Mouse (Mus musculus) neural tube, embryonic 10.5 days (tissue): Measurements from ENCODE around the gene Cabp2.
A peak's percentile ranks its signal among the peaks of the same experiment; 100 is the strongest.

Experiments used
- DNase-seq: peaks from one replicate; pipeline ENCODE4 v3.0.0-alpha.2; 2017; ENCODE audit warnings: low spot score; ENCODE audit errors: extremely low spot score

The Cabp2 gene

DNA sequence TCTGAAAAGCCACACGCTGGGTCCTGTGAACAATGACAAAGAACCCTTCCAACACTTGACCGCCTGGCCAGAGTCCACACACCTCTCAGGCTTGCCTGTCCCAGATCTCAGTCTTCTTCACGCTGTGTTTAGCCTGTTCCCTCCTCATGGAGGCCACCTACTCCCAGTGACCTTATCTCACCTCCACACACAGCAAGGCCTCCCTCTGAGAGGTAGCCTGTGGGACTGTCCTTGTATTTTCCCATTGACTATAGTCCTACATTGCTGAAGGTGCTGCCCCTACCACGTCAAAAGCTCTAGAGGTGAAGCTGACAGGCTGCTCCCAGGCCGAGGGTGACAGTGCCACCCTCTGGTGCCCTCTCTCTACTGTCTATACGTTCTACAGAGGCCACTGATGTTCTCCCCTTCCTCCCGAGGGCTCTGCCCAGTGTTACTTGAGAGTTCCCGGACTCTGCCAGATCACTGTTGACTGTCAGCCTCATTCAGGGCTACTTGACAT, 818 bp upstream of the Cabp2 start:
- no peak for DNase-seq

DNA sequence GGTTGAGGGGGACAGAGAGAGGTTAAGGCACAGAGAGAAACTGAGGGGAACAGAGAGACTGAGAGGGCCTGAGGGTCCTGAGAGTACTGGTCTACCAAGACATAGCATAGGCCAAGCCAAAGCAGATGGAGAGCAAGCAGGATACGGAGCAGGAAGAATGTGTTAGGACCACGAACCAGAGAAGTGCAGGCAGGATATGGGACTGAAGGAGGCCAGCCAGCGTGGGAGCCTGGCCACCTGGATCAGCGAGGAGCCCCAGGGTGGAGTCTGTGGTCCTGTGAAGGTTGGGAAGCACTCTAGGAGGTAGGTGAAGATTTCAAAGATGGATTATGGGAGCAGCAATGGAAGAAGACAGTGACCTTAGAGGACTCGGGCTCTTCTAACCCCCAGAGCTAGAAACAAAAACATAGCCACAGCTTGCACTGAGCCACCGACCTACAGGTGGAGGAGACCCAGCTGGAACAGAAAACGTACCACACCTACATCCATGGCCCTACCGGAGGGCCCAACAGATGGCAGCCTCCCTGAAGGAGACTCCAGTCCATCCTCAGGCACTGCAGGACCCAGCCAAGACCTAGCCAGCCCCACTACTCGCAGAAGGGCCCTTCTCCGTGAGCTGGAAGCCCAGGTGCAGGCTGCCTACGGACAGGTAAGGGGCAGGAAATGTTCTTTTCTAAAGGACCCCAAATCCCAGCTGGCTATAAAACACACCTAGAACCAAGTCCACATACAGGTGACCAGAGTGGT, 1.0 kb downstream of the Cabp2 start:
- no peak for DNase-seq

GRCm38 (mm10) chr19:4083316-4083715, 1.9 kb downstream of the Cabp2 start:
- no peak for DNase-seq

DNA sequence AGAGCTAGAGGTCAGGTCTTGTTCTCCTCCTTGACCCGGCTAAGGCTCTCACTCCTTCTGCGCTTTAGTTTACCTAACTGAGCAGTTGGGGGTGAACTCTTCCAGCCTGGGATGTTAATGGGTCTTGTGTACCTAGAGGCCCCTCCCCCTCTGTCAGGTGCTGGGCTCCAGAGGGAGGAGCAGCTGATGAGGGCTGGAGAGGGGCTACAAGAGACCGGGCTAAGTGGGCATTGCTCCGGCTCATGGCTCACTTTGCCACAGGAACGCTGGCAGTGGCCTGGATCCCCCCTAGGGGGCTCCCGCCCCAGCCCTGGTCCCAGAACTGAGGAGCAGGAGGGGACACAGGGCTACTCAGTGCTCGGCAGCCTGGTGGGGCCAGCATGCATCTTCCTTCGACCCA, 2.4 kb downstream of the Cabp2 start:
- no peak for DNase-seq

DNA sequence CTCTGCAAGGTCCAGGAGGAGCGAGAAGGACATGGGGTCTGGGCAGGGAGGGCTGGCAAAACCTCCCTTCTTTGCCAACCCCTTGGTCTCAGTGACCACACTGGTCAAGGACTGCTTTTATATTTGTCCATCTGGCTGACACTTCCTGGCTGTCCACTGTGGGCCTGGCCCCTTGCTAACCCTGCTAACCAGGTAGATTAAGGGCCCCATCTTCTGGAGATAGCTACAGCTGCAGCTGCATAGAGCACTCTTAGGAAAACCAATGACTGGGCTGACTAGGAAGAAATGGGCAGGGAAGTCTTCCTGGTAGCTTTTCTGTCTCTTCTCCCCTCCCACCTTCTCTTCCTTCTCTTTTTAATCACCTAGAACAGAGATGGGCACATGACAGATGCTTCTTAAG, 3.6 kb downstream of the Cabp2 start:
- no peak for DNase-seq

GRCm38 (mm10) chr19:4086156-4086555, 4.8 kb downstream of the Cabp2 start:
- no peak for DNase-seq

DNA sequence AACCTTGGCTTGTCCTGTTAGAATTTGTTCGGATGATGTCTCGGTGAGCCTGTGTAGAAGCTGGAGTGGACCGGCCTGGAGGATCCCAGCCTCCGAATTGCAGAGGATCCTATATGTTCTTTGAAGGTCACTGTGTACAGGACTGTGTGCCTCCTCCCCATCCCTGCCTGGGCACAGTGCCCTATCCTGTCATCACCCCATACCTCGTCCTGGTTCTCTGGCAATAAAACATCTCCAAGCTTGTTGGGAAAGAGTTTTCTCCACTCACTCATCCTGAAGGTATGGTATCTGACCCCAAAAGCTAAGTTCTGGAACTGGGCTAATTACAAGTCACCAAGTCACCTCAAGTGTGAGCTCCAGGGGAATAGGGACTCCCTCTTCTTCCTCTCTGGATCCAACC, 5.7 kb downstream of the Cabp2 start:
- no peak for DNase-seq

DNA sequence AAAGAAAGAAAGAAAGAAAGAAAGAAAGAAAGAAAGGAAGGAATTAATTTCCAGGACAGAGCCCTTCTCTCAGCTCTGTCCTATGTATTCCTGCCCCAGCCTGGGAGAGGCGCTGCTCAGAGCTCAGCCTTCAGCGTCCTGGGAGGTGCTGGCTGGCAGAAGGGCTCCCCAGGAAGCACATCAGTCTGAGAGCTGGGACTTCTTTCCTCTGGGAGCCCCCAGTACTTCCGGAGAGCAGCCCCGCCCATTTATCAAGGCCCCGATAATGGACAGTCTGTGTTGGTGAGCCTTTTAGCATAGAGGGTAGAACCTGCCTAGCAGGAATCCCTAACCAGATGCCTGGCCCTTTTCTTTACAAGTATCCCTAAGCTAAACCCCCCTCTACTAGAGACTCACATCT, 6.8 kb downstream of the Cabp2 start:
- DNase-seq, result no peak

DNA sequence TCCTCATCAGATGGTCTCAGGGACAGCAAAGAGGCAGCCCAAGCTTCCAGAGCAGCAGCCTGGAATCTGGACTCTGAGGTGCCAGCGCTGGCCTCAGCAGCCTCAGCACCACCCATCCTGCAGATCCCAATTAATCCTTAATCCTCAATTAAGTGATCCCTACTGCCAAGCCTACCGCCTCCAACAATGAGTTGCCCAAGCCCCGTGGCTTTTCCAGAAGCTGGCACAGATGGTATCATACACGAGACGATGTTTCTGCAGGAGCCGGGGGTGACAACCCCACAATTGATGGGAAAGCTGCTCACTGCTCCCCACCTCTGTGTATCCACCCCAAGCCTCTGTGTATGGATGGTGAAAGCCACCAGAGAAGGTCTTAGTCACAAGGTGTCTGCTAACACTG, 7.8 kb downstream of the Cabp2 start:
- no peak for DNase-seq

GRCm38 (mm10) chr19:4090446-4090845, 9.1 kb downstream of the Cabp2 start:
- DNase-seq, result no peak

DNA sequence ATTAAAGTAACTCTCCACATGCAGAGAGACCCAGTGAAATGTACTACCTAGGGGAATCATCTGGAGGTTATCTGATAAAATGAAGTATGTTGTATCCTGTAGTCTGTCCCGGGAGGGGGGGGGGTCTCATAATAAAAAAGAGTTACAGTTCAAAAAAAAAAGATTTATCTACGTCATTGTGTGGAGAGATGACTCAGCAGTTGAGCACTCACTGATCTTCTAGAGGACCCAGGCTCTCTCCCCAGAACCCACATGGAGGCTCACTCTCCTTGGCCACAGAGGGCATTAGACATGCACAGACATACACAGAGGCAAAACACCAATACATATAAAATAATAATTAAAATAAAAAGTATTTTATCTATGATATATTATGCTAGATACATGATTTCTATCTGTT, 10.0 kb downstream of the Cabp2 start:
- DNase-seq, result no peak

DNA sequence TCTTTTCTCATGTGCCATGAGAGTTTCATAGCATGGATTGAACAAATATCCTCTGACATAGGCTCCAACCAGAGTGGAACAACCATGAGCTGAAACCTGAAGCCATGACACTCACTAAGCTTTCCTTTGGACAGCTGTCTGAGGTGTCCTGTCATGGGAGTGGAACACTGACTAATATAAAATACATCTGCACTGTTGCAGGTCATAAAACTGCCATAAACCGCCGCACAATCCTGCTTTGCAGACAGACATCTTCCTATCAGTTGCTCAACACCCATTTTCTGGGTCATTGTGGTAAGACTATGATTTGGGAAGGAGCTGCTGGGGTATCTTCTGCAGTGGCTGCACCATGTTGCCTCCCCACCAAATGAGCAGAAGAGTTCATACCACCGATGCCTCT, 11.4 kb downstream of the Cabp2 start:
- DNase-seq, result no peak

DNA sequence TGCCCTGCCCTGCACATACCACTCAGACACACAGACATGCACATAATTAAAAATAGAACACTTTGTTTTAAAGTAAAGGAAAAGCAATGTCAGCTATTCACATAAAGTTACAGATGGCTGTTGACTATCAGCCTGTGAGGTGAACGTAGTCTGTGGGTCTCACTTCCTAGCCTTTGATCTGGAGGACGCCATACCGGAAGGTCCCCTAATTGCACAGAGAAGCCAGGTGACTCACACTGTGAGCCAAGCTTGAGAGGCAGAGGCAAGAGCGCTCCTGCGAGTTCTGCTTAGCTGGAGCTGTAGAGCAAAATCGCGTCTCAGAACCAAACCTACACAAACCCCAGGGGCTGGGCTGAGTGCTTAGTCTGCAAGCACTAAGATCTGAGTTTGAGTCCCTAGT, 12.4 kb downstream of the Cabp2 start:
- no peak for DNase-seq

- DNase-seq, result no peak
These were observed 13.0 kb downstream of the Cabp2 start for GRCm38 (mm10) chr19:4094348-4094747.

GRCm38 (mm10) chr19:4094774-4095303, 13.5 kb downstream of the Cabp2 start:
- DNase-seq, result no peak

GRCm38 (mm10) chr19:4095802-4096201, 14.4 kb downstream of the Cabp2 start:
- no peak for DNase-seq

DNA sequence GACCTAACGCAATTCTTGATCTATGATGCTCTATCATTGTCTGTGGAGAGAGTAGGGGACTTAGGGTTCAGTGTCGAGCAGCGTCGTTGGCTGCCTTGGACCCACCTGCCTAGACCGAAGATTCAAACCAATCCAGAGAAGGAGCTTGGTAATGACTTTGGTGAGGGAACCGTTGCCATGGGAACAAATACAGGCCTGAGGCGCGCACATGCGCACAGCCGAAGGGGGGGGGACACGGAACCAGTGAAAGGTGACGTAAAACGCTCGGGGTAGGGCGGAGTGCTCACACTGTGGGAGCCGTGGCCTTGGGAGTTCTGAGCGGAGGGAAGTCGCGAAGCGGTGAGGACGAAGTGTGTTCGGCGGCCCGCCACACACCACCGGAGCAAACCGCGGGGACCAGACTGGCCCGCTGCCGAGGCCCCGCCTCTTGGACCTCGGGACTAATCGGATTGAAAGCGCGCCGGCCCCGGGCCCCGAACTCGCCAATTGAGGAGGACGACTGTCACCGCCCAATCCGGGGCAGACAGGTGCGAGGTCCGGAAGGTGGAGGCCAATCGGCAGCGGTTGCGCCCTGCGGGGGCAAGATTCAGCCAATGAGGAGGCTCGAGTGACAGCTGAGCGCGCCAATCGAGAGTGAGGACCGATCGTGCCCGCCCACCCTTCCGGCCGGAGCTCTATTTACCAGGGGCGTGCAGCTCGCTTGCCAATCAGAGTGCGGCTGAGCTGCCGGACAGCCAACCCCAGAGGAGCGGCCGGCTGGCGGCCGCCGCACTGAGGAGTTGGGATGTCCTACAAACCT, 15.5 kb downstream of the Cabp2 start, which contains the start of gene Cdk2ap2:
Gene Cdk2ap2 (plus strand): TSS at position 541 of the 799 bp plus-strand sequence.
- peak; percentile 99 for DNase-seq

DNA sequence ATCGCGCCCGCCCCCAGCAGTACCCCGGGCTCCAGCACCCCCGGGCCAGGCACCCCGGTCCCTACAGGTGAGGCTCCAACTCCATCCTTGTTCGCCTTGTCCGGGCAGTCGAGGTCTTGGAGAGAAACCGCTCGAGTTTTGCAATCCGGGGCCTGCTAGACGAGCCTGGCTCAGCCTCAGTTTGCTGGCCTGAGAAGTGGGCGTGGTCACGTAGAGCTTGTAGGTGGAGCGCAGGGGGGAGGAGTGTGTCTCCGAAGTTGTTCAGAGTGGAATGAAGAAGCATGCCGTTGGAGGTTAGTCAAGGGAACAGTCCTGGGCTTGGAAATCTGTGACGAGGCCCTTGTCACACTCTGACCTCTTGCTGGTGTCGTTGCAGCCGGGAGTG, 16.1 kb downstream of the Cabp2 start:
- no peak for DNase-seq

DNA sequence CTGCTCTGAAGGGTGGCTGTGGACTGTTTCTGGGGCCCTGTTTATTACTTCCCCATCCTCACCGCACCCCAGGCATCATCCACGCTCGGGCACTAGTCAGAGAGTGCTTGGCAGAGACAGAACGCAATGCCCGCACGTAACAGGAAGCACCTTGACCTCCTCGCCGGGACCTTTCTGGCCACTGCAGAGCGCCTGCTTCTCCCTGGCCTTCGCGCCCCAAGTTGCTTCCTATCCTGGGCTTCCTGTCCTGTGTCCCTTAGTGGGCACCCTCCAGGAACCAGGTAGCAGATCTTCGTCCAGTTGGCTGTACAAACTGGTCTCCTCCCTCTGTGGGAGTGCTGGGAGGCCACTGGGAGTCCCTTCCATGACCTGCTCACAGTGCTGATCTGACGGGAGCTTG, 17.0 kb downstream of the Cabp2 start:
- no peak for DNase-seq

GRCm38 (mm10) chr19:4099056-4099455, 17.7 kb downstream of the Cabp2 start:
- DNase-seq, result peak; percentile 89

DNA sequence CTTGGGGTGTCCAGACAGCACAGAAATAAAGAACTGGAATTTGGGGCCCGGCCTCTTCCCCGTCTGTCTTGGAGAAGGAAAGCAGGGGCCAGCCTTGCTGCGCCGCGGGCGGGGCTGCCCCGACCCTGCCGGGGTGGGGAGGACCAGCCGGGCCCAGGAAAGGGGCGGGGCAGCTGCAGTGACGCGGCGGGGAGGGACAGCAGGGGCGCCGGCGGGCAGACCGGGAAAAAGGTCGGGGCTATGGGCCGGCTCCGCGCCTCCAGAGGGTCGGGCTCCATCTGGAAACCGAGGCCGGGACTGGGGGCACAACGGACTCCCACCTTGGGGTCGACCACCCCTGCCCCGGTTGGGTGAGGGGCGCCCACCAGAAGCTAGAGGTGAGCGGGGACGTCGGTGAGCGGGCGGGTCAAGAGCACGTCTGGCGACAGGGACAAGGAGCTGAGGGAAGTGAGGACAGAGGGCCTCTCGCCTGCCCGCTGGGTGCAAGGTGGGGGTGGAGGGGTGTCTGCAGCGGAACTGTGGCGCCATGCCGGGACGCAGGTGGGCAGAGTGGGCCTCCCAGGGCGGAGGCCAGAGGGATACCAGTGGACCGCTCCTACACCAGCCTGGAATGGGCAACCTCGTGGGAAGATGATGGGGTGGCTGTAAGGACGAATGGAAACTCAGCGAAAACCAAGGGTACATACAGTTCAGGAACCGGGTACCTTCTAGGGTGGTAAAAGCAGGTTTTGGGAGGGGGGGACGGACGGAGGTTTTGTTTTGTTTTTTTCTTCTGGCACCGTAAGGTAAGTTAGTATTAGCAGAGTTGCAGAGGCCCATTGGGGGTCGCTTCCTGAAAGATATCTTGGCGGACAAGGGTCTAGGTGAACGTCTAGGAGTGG, 18.7 kb downstream of the Cabp2 start, which contains the start of gene Pitpnm1:
Gene Pitpnm1 (plus strand): TSS at position 162 of the 881 bp plus-strand sequence.
- peak; percentile 63 for DNase-seq
